Mouse (Mus musculus): ENCODE data around the gene Hist1h3b.
A peak's percentile ranks its signal among the peaks of the same experiment; 100 is the strongest.
"Not testable (repeated sequence)": the region's sequence is repeated elsewhere in the genome, so short reads cannot be mapped to it uniquely, and the experiment has no call there.

The Hist1h3b gene

DNA sequence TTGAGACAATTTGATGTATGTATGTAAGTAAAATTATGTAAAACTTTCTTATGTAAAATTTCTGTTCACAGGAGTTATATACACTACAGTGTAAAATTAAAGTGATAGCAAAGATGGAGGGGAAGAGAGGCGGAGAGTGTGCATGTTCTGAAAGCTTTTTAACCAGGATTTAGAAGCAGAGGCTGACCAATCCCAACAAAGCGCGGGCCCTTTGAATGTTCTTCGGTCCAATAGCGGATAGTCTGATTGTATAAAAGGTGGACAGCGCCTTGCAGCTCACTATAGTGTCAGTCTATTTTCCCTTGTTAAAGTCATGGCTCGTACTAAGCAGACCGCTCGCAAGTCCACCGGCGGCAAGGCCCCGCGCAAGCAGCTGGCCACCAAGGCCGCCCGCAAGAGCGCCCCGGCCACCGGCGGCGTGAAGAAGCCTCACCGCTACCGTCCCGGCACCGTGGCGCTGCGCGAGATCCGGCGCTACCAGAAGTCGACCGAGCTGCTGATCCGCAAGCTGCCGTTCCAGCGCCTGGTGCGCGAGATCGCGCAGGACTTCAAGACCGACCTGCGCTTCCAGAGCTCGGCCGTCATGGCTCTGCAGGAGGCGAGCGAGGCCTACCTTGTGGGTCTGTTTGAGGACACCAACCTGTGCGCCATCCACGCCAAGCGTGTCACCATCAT, at the start of gene Hist1h3b:
Gene Hist1h3b, plus strand, starts transcription at position 201 of the 675 bp plus-strand sequence.
- peak; percentile 96 for DNase-seq (ENCODE audit: low spot score in 2 of 2)

DNA sequence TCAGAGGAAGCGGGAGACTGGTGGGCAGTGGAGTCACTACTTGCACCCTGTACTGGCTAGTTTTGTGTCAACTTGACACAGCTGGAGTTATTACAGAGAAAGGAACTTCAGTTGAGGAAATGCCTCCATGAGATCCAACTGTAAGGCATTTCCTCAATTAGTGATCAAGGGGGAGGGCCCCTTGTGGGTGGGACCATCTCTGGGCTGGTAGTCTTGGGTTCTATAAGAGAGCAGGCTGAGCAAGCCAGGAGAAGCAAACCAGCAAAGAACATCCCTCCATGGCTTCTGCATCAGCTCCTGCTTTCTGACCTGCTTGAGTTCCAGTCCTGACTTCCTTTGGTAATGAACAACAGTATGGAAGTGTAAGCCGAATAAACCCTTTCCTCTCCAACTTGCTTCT, 49.3 kb upstream of the Hist1h3b start:
- DNase-seq (ENCODE audit: low spot score in 2 of 2) = not testable (repeated sequence)

DNA sequence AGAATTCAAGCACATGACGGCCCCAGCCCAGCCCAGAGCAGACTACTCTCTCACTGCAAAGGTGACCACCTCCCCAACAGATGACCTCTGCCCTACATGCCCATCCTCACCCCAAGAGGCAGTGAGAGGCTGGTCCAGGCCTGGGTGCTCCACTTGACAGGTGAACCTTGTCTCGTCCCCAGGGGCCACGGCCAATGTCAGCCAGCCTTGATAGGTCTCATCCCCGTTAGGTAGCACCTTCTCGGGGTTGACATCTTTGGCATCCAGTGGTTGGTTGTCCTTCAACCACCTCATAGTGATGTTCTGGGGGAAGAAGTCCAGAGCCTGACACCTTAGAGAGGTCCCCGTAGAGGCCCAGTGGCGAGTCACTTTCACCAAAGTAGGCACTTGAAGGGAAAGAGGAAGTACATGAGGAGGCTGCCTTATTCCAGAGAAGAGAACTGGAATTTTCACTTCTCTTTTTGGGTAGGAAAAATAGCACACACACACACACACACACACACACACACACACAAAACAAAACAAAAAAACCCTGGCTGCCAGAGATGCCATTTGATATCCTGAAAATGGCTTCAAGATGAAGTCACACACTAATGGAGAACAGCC, 46.2 kb upstream of the Hist1h3b start:
- DNase-seq (ENCODE audit: low spot score in 2 of 2) = peak in 1 of 2 experiments; percentile 17

DNA sequence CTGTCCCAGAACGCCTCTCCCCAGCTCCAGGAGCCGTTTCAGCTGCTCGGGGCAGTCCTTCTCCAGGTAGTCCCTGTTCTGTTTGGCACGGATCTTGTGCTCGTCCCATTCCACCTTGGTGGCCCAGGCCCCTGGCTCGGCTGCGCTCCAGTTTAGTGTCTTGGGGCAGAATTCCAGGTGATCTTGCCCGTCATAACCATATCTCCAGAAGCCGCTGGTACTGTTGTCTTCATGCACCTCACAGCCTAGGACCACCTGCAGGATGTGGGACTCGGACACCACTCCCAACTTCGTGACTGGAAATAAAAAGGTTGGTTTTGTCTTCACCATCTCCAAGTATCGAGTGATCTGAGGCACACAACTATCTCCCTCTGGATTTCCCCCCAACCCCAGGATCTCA, 45.3 kb upstream of the Hist1h3b start:
- DNase-seq (ENCODE audit: low spot score in 2 of 2) = peak in 1 of 2 experiments; percentile 15

DNA sequence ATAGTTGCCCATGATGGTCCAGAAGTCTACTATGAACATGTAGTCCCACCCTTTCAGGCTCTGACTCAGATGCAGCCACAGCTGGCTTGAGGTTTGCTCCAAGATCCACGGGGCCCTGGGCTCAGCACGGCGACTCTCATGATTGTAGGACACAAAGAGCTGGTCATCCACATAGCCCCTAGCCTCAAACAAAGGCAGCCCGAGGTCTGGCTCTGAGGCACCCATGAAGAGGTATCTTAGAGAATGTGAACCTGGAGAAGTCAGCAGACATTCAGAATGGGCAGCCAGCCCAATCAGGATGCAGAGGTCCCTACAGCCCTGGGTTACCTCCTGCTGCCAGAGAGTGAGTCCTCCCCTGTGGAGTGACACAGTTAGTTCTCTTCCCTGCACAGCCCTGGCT, 44.0 kb upstream of the Hist1h3b start:
- DNase-seq (ENCODE audit: low spot score in 2 of 2) = peak in 1 of 2 experiments; percentile 13

DNA sequence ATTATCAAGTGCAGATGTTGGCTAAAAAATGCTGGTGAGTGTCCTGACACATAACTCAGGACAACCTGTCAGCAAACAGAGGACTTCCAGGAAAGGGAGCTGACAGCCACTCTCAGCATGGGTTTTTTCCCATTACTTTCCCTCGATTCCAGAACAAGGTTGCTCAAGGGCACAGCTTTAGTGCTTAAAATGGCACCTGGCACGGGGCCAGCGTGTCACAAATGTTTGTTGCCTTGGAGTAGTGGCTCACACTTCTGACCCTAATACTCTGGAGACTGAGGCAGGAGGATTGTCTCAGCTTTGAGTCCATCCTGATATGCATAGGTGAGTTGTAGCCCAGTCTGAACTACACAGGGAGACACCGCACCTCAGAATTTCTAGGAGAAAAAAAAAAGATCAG, 43.4 kb upstream of the Hist1h3b start:
- peak in 1 of 2 experiments; percentile 12 for DNase-seq (ENCODE audit: low spot score in 2 of 2)

DNA sequence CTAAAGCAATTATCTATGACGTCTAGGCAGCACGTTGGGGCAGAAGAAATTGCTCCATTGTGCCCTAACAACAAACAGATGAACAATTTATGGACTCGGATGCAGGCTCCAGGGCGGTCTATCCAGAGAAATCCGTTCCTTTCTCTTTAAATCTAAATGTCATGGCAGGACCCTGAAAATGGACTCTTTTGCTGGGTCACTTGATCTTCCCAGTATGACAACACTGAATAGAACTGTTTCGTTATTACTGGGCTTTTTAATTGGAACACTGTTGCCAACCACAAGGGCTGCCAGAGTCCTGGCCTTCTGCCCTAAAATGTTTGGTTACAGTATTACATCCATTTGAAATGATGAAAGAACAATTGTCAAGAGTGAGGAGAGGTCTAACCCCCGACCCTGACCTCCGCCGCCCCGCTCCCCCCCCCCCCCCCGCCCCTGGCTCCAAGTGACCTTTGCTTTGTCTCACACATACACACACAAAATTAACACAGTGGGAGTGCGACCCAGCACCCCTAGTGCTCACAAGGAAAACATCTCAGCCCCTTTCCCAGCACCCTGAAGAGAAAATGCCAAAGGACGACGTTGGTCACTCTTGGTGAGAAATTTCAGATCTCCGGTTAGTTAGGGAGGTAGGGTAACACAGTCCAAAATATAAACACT, 42.2 kb upstream of the Hist1h3b start:
- DNase-seq (ENCODE audit: low spot score in 2 of 2) = peak in 1 of 2 experiments; percentile 17

DNA sequence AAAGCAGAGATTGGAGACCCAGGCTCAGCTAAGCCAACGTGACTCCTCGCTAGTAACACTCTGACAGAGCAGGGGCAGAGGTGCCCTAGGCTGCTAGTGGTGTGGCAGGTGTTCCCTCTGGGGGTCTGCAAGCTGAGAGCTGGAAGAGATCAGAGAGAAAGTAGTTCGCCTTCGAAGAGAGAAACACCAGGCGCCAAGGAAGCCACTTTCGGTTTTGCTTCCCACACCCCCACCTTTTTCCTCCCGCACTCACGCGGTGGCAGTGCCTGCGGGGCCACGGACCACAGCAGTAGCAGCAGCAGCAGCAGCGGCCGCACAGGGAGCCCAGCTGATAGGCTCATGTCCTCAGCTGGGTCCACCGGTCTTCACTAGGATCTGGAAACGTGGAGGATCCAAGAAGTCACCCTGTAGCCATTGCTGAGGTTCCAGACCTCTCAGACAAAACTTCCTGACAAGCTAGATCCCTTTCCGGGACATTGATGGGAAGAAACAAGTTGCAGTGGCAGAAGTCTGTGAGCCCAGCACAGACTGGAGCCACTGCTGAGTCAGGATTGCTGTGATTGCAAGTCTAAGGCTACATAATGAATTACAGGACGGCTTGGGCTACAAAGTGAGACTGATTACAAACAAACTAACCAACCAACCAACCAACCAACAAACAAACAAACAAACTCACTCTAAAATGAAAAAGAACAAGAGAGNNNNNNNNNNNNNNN, 41.5 kb upstream of the Hist1h3b start, which contains the start of gene Hfe:
Gene Hfe, minus strand, starts transcription at position 481 of the 716 bp plus-strand sequence.
- peak in 1 of 2 experiments; percentile 39 for DNase-seq (ENCODE audit: low spot score in 2 of 2)

DNA sequence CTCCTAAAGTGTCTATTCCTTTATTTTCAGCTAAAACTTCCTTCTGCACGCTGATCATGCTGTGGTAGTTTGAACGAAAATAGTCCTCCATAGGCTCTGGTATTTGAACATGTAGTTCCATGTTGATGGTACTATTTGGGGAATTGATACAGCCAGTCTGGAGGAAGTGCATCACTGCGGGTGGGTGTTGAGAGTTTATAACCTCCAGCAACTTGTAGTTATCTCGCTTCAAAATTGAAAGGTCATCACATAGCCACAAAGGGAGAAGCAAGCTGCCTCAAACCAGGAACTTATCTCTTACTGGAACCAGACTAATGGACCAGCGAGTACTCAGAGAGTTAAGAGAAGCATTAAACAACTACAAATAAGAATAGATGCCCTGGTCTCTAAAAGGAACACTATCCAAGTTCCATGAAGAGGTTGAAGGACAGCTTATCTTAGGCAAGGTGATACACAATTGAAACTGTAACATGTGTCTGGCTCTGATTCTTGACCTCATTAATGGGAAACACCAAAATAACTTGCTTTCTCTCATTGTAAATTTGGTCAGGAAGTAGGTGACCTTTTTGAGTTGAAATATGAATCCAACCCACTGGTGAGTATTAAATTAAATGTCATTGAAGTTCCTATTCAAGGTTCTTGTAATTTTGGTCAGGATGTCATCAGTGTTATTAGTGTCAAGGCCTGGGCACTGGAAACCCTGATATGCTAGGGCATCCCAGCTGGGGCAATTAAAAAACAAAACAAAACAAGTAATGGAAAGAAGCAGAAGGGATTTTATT, 35.6 kb upstream of the Hist1h3b start:
- no peak for DNase-seq (ENCODE audit: low spot score in 2 of 2)

DNA sequence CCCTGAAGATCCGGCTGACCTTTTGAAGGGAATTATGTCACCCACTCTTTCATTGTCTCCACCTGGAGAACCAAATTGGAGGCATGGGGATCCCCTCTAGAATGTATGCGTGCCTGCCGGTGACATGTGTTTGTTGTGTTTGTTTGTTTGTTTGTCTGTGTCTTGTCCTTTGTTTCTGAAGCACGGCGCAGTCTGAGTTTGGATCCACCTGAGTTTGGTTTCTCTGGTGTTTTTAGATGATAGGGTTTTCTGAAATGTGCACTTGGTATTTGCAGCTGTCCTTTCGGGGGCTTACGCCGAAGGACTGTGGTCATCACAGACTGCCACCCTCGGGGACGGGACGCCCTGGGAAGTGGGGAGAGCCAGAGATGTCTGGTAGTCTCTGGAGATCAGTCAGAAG, 34.9 kb upstream of the Hist1h3b start:
- DNase-seq (ENCODE audit: low spot score in 2 of 2) = no peak

DNA sequence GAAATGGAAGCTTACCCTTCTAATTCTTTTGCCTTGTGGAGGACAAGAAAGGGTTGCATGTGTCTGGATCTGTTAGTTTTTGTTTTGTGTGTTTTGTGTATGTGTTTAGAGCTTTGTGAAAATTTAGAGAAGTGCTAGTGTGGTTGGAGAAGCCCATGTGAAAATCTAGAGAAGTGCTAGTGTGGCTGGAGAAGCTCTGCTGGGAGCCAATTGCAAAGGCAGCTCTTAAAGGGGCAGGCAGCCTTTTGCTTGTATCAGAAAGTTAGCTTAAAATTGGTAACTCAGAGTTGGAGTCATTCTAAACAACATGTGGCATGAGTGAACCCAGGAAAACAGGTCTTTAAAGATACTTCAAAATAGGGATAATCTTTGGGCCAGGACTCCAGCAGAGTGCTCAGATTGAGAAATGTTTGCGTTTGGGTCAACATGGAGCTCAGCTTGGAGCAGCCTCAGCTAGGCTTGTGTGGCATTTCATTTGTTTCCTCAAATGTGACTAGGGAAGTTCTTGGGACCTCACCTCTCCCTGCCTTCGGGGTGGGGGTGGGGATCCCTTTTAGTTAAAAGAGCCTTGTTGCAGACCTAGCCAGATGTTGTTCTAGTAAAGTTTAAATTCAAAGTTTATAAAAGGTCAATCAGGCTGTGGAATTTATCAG, 34.3 kb upstream of the Hist1h3b start:
- DNase-seq (ENCODE audit: low spot score in 2 of 2) = not testable (repeated sequence)

DNA sequence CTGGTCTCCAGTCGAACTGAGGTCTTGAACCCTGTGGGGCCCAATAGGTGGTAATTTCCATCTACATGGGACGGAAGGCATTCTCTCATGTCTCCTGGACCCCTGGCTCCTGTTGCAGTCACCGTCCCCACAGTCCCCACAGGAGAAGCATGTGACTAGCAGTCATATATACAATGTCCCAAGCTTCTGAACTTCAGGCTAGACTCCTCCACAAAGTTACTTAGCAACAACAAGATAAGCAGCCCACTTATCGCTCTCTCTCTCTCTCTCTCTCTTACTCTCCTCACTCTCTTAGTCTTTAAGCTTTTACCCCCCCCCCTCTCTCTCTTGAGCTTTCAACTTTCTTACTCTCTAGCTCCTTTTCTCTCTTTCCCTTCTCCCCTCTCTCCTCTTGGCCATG, 27.8 kb upstream of the Hist1h3b start:
- peak in 1 of 2 experiments; percentile 5 for DNase-seq (ENCODE audit: low spot score in 2 of 2)

DNA sequence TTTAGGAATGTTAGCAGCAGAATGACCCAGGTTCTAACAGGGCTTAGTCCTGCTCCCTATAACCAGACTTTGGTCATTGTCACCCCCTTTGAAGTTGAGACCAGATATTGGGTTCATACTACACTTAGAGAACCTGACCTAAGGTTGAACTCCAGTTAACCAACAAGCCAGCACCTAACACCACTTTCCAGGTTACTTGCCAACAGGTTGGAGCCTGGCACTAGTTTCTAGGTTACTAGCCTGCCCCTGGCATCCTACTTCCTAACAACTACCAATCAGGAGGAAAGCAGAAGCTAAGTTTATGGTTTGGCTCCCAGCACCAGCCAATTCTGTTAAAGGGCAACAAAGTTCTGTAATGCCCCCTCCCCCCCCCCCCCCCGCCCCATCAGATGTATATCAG, 26.9 kb upstream of the Hist1h3b start:
- DNase-seq (ENCODE audit: low spot score in 2 of 2) = peak in 1 of 2 experiments; percentile 5

DNA sequence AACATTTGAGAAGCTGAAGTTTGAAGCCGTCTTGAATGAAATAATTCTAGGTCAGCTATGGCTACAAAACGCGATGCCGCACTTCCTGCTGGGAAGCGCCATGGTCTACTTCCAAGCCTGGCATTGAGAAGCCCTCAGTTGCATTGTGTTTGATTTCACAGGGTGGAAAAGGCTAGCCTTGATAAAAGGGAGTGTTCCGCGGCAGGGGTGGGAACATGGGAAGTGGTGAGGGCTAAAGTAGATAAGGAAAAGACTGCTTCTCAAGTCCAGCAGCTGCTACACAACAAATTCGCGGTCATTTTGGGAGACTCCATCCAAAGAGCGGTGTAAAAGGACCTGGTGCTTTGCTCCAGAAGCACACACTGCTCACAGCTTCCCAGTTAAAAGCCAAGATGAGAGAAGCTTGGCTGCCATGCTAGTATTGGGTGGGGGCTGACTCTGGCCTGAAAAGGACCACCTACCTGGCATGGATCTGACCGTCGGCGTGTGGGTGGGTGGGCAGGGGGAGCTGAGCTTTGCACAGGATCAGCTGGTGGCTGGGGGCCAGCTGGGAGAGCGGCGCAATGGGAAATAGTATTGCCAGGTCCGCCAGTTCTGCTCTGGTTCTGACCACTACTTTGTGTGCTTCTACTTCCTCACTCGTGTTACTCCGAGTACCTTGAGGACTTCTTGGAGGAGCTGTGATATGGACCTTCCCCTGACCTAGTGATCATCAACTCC, 23.4 kb upstream of the Hist1h3b start:
- no peak for DNase-seq (ENCODE audit: low spot score in 2 of 2)

DNA sequence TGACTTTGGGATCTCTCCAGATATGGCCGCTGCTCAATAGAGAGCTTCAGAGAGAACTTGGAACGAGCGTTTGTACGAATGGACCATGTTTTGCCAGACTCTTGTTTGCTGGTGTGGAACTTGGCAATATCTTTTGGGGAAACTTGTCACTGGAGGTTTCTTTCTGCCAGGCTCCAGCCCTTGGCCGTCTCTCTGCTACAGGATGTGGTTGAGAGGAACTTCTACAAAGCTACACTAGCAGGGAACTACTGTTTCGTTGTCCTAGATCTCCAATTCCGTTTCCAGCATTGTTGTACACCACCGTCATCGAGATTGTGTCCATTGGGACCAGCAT, 22.9 kb upstream of the Hist1h3b start:
- DNase-seq (ENCODE audit: low spot score in 2 of 2) = peak in 1 of 2 experiments; percentile 26

DNA sequence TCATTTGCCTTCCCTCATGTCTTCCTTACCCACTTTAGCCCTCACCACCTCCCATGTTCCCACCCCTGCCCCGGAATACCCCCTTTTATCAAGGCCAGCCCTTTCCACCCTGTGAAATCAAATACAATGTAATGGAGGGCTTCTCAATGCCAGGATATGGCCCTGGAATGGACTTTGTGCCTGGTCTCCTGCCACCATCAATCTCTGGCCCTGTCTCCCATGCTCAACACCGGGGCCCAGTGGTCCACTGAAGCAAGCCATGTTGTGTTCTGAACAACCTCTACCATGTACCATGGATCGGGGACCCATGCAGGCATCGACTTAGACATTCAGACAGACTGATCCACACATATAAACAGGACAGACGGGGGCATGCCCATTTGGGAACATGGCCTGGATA, 22.4 kb upstream of the Hist1h3b start:
- no peak for DNase-seq (ENCODE audit: low spot score in 2 of 2)

DNA sequence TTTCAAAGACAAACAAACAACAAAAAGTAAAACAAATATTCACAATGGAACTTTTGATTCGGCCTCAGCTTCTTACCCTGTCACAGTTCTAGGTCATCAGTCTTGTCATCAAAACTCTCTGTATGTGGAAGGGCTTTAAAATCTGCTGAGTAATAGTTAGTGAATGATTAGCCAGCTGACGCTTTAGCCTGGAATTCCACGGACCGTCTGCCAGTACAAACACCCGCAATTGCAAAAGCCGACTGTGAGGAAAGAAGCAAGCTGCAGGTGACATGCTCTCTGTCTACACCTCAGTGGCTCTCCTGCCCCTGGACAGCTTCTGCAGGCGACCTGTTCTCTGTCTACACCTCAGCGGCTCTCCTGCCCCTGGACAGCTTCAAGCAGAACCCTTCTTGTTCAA, 21.6 kb upstream of the Hist1h3b start:
- no peak for DNase-seq (ENCODE audit: low spot score in 2 of 2)

DNA sequence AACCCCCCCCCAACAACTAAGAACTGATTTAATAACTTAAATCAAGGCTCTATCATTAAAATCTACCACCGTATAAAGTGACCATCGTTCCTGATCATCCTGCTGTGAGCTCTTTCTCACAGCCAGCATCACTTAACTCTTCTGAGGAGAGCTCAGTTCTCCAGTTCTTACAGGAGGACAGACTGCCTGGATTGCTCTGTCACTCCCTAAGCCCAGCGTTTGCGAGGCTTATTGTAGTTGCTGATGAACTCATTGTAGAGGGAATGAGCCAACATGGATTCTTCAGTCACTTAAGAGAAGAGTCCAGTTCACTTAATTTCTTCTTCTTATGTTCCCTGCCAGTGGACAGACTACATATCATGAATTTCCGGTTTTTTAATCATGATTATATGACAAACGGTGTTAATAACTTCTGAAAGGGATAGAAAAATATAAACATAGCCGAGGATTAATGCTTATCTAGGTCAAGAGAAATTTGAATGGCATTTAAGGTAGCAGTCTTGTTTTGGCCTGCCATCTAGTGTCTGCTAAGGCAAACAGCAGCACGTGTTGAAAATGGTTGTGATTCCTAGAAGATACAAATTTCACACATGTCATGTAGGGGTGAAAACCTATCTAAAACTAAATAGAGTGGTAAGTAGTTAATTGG, 19.8 kb upstream of the Hist1h3b start:
- no peak for DNase-seq (ENCODE audit: low spot score in 2 of 2)

DNA sequence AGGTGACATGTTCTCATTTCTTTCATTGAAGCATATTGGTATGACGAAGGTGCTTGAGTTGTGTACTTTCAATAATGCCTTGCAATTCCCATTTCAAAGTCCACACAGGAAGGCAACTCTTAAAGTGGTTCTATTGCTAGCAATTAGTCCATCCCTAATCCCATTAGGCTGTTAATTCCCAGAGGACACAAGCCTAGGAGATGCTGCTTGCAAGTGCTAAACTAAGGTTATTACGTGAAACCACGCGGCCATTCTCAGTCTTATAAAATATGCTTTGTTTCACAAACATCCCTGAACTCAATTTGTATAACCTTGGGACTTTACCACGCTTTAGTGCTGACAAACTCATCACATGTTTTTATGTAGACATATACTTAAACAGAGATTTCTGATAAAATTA, 15.0 kb upstream of the Hist1h3b start:
- no peak for DNase-seq (ENCODE audit: low spot score in 2 of 2)

DNA sequence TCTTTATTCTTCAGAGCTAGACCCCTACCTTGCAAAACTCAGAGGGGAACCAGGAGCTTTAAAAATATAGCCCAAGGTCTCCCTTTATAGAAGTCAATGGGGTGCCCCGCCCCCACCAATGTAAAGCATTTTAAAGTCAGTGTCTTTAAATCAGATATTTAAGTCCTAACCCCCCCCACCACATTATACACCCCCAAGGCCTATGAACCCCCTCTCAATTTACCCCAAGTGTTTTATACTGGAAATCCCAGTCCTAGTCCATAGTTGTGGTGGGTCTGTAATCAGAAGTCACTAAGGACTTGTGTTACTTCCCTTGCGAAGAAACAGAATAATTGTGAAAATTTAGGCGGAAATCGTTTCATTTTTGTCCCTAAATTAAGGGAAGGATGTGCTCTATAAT, 14.0 kb upstream of the Hist1h3b start:
- DNase-seq (ENCODE audit: low spot score in 2 of 2) = no peak
